Mouse (Mus musculus): ENCODE results near the gene Mcmbp. TPM values are rescaled to one million over a fixed set of nuclear protein-coding genes. Genes with fewer than 3 reads are reported as not detected.
A peak's percentile ranks its signal among the peaks of the same experiment; 100 is the strongest.
"Not testable (repeated sequence)": the region's sequence is repeated elsewhere in the genome, so short reads cannot be mapped to it uniquely, and the experiment has no call there.

Gene Mcmbp
- polyA plus RNA-seq, 1 experiment from 2014 or later = 79.1 TPM

- DNase-seq (ENCODE audit: low spot score, missing footprints) = no peak
- peaks cover 5% of the 10 kb centered on the region; the same call in 1 of the 2 replicates for H3K4me1 ChIP-seq (ENCODE audit: control insufficient read depth, insufficient read depth, low read length)
- H3K4me2 ChIP-seq = no peak overlapping the region
- no peak overlapping the region for H3K9ac ChIP-seq (ENCODE audit: low read length)
- H3K27me3 ChIP-seq (ENCODE audit: control insufficient read depth, insufficient read depth, low read length) = no peaks in the 10 kb centered on the region
- no peak for ATAC-seq (ENCODE audit: low FRiP score)
- H3K27ac ChIP-seq (ENCODE audit: low read depth, low read length) = no peak overlapping the region
- H3K9me3 ChIP-seq (ENCODE audit: control insufficient read depth, low read length) = no peaks in the 10 kb centered on the region
- H3K36me3 ChIP-seq (ENCODE audit: control insufficient read depth, insufficient read depth, low read length) = no peaks in the 10 kb centered on the region
- WGBS = 94% methylated on average over 10 of the region's 10 CpGs
- no peak overlapping the region for H3K4me3 ChIP-seq (ENCODE audit: low read depth, low read length)
Observed at GRCm38 (mm10) chr7:128728738-128729137, 11.6 kb downstream of the Mcmbp start.

DNA sequence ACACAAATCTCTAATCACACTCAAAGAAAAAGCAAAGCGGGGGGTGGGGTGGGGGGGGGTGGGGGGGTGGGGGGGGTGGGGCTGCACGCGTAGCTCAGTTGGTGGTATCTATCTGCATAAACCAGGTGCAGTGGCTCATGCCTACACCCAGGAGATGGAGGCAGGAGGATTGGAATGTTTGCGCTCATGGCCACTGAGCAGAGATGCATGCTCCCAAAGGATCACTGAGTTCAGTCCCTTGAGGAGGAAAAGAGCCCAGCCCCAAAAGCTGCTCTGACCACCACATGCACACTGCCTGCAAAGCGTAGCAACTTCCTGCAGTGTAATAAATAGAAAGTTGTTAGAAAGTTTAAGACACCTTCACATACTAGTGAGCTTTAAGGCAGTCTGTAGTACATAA, 12.6 kb downstream of the Mcmbp start:
- Histone ChIP-seq H3K27me3 (ENCODE audit: control insufficient read depth, insufficient read depth, low read length) (no peaks in the 10 kb centered on the region), H3K27ac (ENCODE audit: low read depth, low read length) (no peak overlapping the region), H3K9me3 (ENCODE audit: control insufficient read depth, low read length) (no peaks in the 10 kb centered on the region), H3K36me3 (ENCODE audit: control insufficient read depth, insufficient read depth, low read length) (no peaks in the 10 kb centered on the region), H3K4me1 (ENCODE audit: control insufficient read depth, insufficient read depth, low read length) (peaks cover 5% of the 10 kb centered on the region; the same call in 1 of the 2 replicates), H3K4me2 (no peak overlapping the region), H3K9ac (ENCODE audit: low read length) (no peak overlapping the region), H3K4me3 (ENCODE audit: low read depth, low read length) (no peak overlapping the region)
- no peak for ATAC-seq (ENCODE audit: low FRiP score)
- 19% methylated on average over 5 of the region's 5 CpGs for WGBS
- DNase-seq (ENCODE audit: low spot score, missing footprints) = no peak

DNA sequence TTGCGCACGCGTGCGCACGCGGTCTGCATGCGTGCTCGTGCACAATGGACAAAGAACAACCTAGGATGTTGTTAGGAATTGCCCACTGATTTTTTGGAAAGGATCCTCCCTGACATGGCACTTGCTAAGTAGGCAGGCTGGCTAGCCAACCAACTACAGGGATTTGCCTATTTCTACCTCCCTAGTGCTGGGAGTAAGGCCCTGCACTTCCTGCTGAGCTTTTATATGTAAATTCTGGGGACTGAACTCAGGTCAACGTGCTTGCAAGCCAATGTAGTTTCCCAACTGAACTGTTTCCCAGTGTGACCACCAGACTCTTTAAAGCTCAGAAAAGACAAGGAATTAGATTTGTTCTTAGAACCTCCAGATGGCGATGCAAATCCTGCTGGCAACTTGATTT, 13.3 kb downstream of the Mcmbp start:
- H3K9me3 ChIP-seq (ENCODE audit: control insufficient read depth, low read length) = no peaks in the 10 kb centered on the region
- 43% methylated on average over 10 of the region's 10 CpGs for WGBS
- peaks cover 5% of the 10 kb centered on the region; the same call in 1 of the 2 replicates for H3K4me1 ChIP-seq (ENCODE audit: control insufficient read depth, insufficient read depth, low read length)
- no peaks in the 10 kb centered on the region for H3K36me3 ChIP-seq (ENCODE audit: control insufficient read depth, insufficient read depth, low read length)
- no peaks in the 10 kb centered on the region for H3K27me3 ChIP-seq (ENCODE audit: control insufficient read depth, insufficient read depth, low read length)
- H3K9ac ChIP-seq (ENCODE audit: low read length) = no peak overlapping the region
- no peak overlapping the region for H3K4me3 ChIP-seq (ENCODE audit: low read depth, low read length)
- DNase-seq (ENCODE audit: low spot score, missing footprints) (no peak), ATAC-seq (ENCODE audit: low FRiP score) (no peak)
- no peak overlapping the region for H3K4me2 ChIP-seq
- no peak overlapping the region for H3K27ac ChIP-seq (ENCODE audit: low read depth, low read length)

- no peak overlapping the region for H3K4me3 ChIP-seq (ENCODE audit: low read depth, low read length)
Observed at GRCm38 (mm10) chr7:128725189-128725588, 15.1 kb downstream of the Mcmbp start.

GRCm38 (mm10) chr7:128724761-128725160, 15.5 kb downstream of the Mcmbp start:
- peak; percentile 62 for ATAC-seq (ENCODE audit: low FRiP score)
- no peaks in the 10 kb centered on the region; the same call in 1 of the 2 replicates for H3K36me3 ChIP-seq (ENCODE audit: control insufficient read depth, insufficient read depth, low read length)
- WGBS = 56% methylated on average over 4 of the region's 4 CpGs

More at GRCm38 (mm10) chr7:128725189-128725588, 15.1 kb downstream of the Mcmbp start:
- Histone ChIP-seq H3K27me3 (ENCODE audit: control insufficient read depth, insufficient read depth, low read length) (no peaks in the 10 kb centered on the region), H3K27ac (ENCODE audit: low read depth, low read length) (no peak overlapping the region), H3K4me2 (no peak overlapping the region), H3K9me3 (ENCODE audit: control insufficient read depth, low read length) (no peaks in the 10 kb centered on the region), H3K9ac (ENCODE audit: low read length) (no peak overlapping the region), H3K36me3 (ENCODE audit: control insufficient read depth, insufficient read depth, low read length) (no peaks in the 10 kb centered on the region; the same call in 1 of the 2 replicates), H3K4me1 (ENCODE audit: control insufficient read depth, insufficient read depth, low read length) (peaks cover 5% of the 10 kb centered on the region; the same call in 1 of the 2 replicates)
- no peak for ATAC-seq (ENCODE audit: low FRiP score)
- WGBS = 88% methylated on average over 9 of the region's 9 CpGs
- no peak for DNase-seq (ENCODE audit: low spot score, missing footprints)

GRCm38 (mm10) chr7:128717991-128718390, 22.3 kb downstream of the Mcmbp start:
- WGBS = 76% methylated on average over 4 of the region's 4 CpGs
- Histone ChIP-seq H3K4me3 (ENCODE audit: low read depth, low read length) (no peak overlapping the region), H3K4me1 (ENCODE audit: control insufficient read depth, insufficient read depth, low read length) (no peaks in the 10 kb centered on the region), H3K9me3 (ENCODE audit: control insufficient read depth, low read length) (no peaks in the 10 kb centered on the region), H3K9ac (ENCODE audit: low read length) (no peak overlapping the region), H3K27ac (ENCODE audit: low read depth, low read length) (no peak overlapping the region), H3K27me3 (ENCODE audit: control insufficient read depth, insufficient read depth, low read length) (no peaks in the 10 kb centered on the region), H3K36me3 (ENCODE audit: control insufficient read depth, insufficient read depth, low read length) (peaks cover 12% of the 10 kb centered on the region), H3K4me2 (no peak overlapping the region)
- DNase-seq (ENCODE audit: low spot score, missing footprints) (no peak), ATAC-seq (ENCODE audit: low FRiP score) (no peak)

More at GRCm38 (mm10) chr7:128724761-128725160, 15.5 kb downstream of the Mcmbp start:
- Histone ChIP-seq H3K27me3 (ENCODE audit: control insufficient read depth, insufficient read depth, low read length) (no peaks in the 10 kb centered on the region), H3K4me2 (no peak overlapping the region), H3K4me3 (ENCODE audit: low read depth, low read length) (no peak overlapping the region), H3K27ac (ENCODE audit: low read depth, low read length) (no peak overlapping the region), H3K9ac (ENCODE audit: low read length) (no peak overlapping the region), H3K9me3 (ENCODE audit: control insufficient read depth, low read length) (no peaks in the 10 kb centered on the region), H3K4me1 (ENCODE audit: control insufficient read depth, insufficient read depth, low read length) (peaks cover 5% of the 10 kb centered on the region; the same call in 1 of the 2 replicates)
- DNase-seq (ENCODE audit: low spot score, missing footprints) = peak; percentile 89

GRCm38 (mm10) chr7:128705735-128706134, 34.6 kb downstream of the Mcmbp start:
- no peak overlapping the region for H3K27ac ChIP-seq (ENCODE audit: low read depth, low read length)
- 32% methylated on average over 4 of the region's 4 CpGs for WGBS
- H3K27me3 ChIP-seq (ENCODE audit: control insufficient read depth, insufficient read depth, low read length) = no peaks in the 10 kb centered on the region
- no peak overlapping the region for H3K4me2 ChIP-seq
- H3K9me3 ChIP-seq (ENCODE audit: control insufficient read depth, low read length) = no peaks in the 10 kb centered on the region
- ATAC-seq (ENCODE audit: low FRiP score) (peak; percentile 78), DNase-seq (ENCODE audit: low spot score, missing footprints) (peak; percentile 94)
- H3K36me3 ChIP-seq (ENCODE audit: control insufficient read depth, insufficient read depth, low read length) = peaks cover 34% of the 10 kb centered on the region
- H3K4me3 ChIP-seq (ENCODE audit: low read depth, low read length) = no peak overlapping the region
- no peaks in the 10 kb centered on the region for H3K4me1 ChIP-seq (ENCODE audit: control insufficient read depth, insufficient read depth, low read length)
- no peak overlapping the region for H3K9ac ChIP-seq (ENCODE audit: low read length)

- not testable (repeated sequence) for H3K4me1 ChIP-seq (ENCODE audit: control insufficient read depth, insufficient read depth, low read length); DNase-seq (ENCODE audit: low spot score, missing footprints); H3K9me3 ChIP-seq (ENCODE audit: control insufficient read depth, low read length); H3K4me2 ChIP-seq; H3K4me3 ChIP-seq (ENCODE audit: low read depth, low read length); H3K27ac ChIP-seq (ENCODE audit: low read depth, low read length); ATAC-seq (ENCODE audit: low FRiP score); H3K9ac ChIP-seq (ENCODE audit: low read length); H3K27me3 ChIP-seq (ENCODE audit: control insufficient read depth, insufficient read depth, low read length)
- H3K36me3 ChIP-seq (ENCODE audit: control insufficient read depth, insufficient read depth, low read length) = peaks cover 33% of the 10 kb centered on the region
- 93% methylated on average over 6 of the region's 6 CpGs for WGBS
Observed at GRCm38 (mm10) chr7:128699959-128700358, 40.3 kb downstream of the Mcmbp start.

GRCm38 (mm10) chr7:128694848-128695247, 45.4 kb downstream of the Mcmbp start:
- Histone ChIP-seq H3K9me3 (ENCODE audit: control insufficient read depth, low read length) (no peaks in the 10 kb centered on the region), H3K27me3 (ENCODE audit: control insufficient read depth, insufficient read depth, low read length) (no peaks in the 10 kb centered on the region), H3K9ac (ENCODE audit: low read length) (no peak overlapping the region), H3K27ac (ENCODE audit: low read depth, low read length) (no peak overlapping the region), H3K4me1 (ENCODE audit: control insufficient read depth, insufficient read depth, low read length) (peaks cover 8% of the 10 kb centered on the region), H3K4me2 (no peak overlapping the region), H3K36me3 (ENCODE audit: control insufficient read depth, insufficient read depth, low read length) (peaks cover 12% of the 10 kb centered on the region), H3K4me3 (ENCODE audit: low read depth, low read length) (no peak overlapping the region)
- 92% methylated on average over 10 of the region's 10 CpGs for WGBS
- DNase-seq (ENCODE audit: low spot score, missing footprints) (no peak), ATAC-seq (ENCODE audit: low FRiP score) (no peak)
